Mouse (Mus musculus) MEL (cell line): ENCODE data around the gene Nfix. TPM values are rescaled to one million over a fixed set of nuclear protein-coding genes. Genes with fewer than 3 reads are reported as not detected.

Experiments used
- DNase-seq: peaks from one replicate; pipeline ENCODE4 v3.0.0; 2011; ENCODE audit warnings: low read depth, low spot score
- H3K27ac ChIP-seq: 2 replicates; pipeline ENCODE4 v1.5.1; 2012; ENCODE audit warnings: low read depth, mild to moderate bottlenecking, control low read depth, low read length, moderate library complexity; ENCODE audit not compliant: control insufficient read depth
- H3K27me3 ChIP-seq, 2 experiments: fragments of 150-350 bp in 1 of 2; sonication (generic) in 1 of 2; 2 replicates each; pipeline ENCODE4 v1.6.1; 2012; ENCODE audit warnings: low read length in 2 of 2, mild to moderate bottlenecking in 2 of 2, improper control_type of control experiment in 1 of 2, moderate library complexity in 1 of 2; ENCODE audit not compliant: insufficient read depth in 2 of 2, control insufficient read depth in 1 of 2
- H3K36me3 ChIP-seq, 2 experiments: 2 replicates each; pipeline ENCODE4 v1.6.1; 2012 to 2014; ENCODE audit warnings: low read length in 2 of 2, improper control_type of control experiment in 1 of 2, inconsistent platforms in 1 of 2, mild to moderate bottlenecking in 1 of 2; ENCODE audit not compliant: insufficient read depth in 2 of 2, control insufficient read depth in 1 of 2
- H3K4me1 ChIP-seq, 2 experiments: fragments of 150-350 bp in 1 of 2; sonication (generic) in 1 of 2; 2 replicates each; pipeline ENCODE4 v1.6.1; 2012; ENCODE audit warnings: low read length in 2 of 2, improper control_type of control experiment in 1 of 2, mild to moderate bottlenecking in 1 of 2; ENCODE audit not compliant: insufficient read depth in 2 of 2, control insufficient read depth in 1 of 2
- H3K4me3 ChIP-seq, 2 experiments: fragments of 150-350 bp in 1 of 2; sonication (generic) in 1 of 2; 2 replicates each; pipeline ENCODE4 v1.5.1; 2012; ENCODE audit warnings: low read depth in 2 of 2, low read length in 2 of 2, mild to moderate bottlenecking in 2 of 2, moderate library complexity in 2 of 2, control low read depth in 1 of 2, improper control_type of control experiment in 1 of 2; ENCODE audit not compliant: control insufficient read depth in 1 of 2, insufficient read depth in 1 of 2
- H3K79me2 ChIP-seq: 2 replicates; pipeline ENCODE4 v1.6.1; 2012; ENCODE audit warnings: mild to moderate bottlenecking, low read length, moderate library complexity; ENCODE audit not compliant: control insufficient read depth, poor library complexity, insufficient read depth
- H3K9ac ChIP-seq: 2 replicates; pipeline ENCODE4 v1.6.1; 2012; ENCODE audit warnings: low read depth, mild to moderate bottlenecking, control low read depth, low read length, moderate library complexity; ENCODE audit not compliant: control insufficient read depth, poor library complexity, severe bottlenecking
- H3K9me3 ChIP-seq: fragments of 150-350 bp; sonication (generic); replicated peaks from 2 replicates; pipeline ENCODE4 v1.6.1; 2012; ENCODE audit warnings: mild to moderate bottlenecking, low read length, improper control_type of control experiment, moderate library complexity; ENCODE audit not compliant: insufficient read depth
- BHLHE40 ChIP-seq: IDR thresholded peaks from 2 replicates; pipeline ENCODE4 v1.6.1; 2012; ENCODE audit warnings: low read depth, mild to moderate bottlenecking, inconsistent platforms, low read length, improper control_type of control experiment, borderline replicate concordance
- CHD2 ChIP-seq: IDR thresholded peaks from 2 replicates; pipeline ENCODE4 v1.6.1; 2011; ENCODE audit warnings: low read length, improper control_type of control experiment
- CTCF ChIP-seq, 3 experiments: IDR thresholded peaks in 2 of 3; conservative IDR thresholded peaks in 1 of 3; 2 replicates each; pipeline ENCODE4 v1.5.1; 2011 to 2012; ENCODE audit warnings: low read length in 3 of 3, low read depth in 2 of 3, mild to moderate bottlenecking in 2 of 3, improper control_type of control experiment in 1 of 3, inconsistent platforms in 1 of 3, mixed read lengths in 1 of 3, moderate library complexity in 1 of 3; ENCODE audit not compliant: control insufficient read depth in 1 of 3, insufficient read depth in 1 of 3, poor library complexity in 1 of 3, severe bottlenecking in 1 of 3
- E2F4 ChIP-seq: IDR thresholded peaks from 2 replicates; pipeline ENCODE4 v1.6.1; 2011; ENCODE audit warnings: low read depth, low read length, improper control_type of control experiment, borderline replicate concordance
- ELF1 ChIP-seq: IDR thresholded peaks from 2 replicates; pipeline ENCODE4 v1.6.1; 2014; ENCODE audit warnings: low read depth, mild to moderate bottlenecking, inconsistent platforms, low read length, improper control_type of control experiment, moderate library complexity
- EP300 ChIP-seq, 2 experiments: IDR thresholded peaks; 2 replicates each; pipeline ENCODE4 v1.6.1; 2011; ENCODE audit warnings: improper control_type of control experiment in 2 of 2, low read length in 2 of 2, low read depth in 1 of 2, mild to moderate bottlenecking in 1 of 2
- ETS1 ChIP-seq: IDR thresholded peaks from 2 replicates; pipeline ENCODE4 v1.6.1; 2012; ENCODE audit warnings: low read depth, mild to moderate bottlenecking, inconsistent platforms, low read length, improper control_type of control experiment, moderate library complexity
- GATA1 ChIP-seq: IDR thresholded peaks from 2 replicates; pipeline ENCODE4 v1.6.1; 2011; ENCODE audit warnings: low read depth, low read length, improper control_type of control experiment
- MAFK ChIP-seq: IDR thresholded peaks from 2 replicates; pipeline ENCODE4 v1.6.1; 2011; ENCODE audit warnings: low read depth, mild to moderate bottlenecking, low read length, improper control_type of control experiment, borderline replicate concordance
- MAZ ChIP-seq: IDR thresholded peaks from 2 replicates; pipeline ENCODE4 v1.6.1; 2012; ENCODE audit warnings: low read depth, mild to moderate bottlenecking, inconsistent platforms, low read length, improper control_type of control experiment
- MYB ChIP-seq: IDR thresholded peaks from 2 replicates; pipeline ENCODE4 v1.6.1; 2011; ENCODE audit warnings: mild to moderate bottlenecking, low read depth, low read length, improper control_type of control experiment
- NELFE ChIP-seq: IDR thresholded peaks from 2 replicates; pipeline ENCODE4 v1.6.1; 2011; ENCODE audit warnings: low read depth, low read length, improper control_type of control experiment
- NRF1 ChIP-seq: IDR thresholded peaks from 2 replicates; pipeline ENCODE4 v1.6.1; 2014; ENCODE audit warnings: low read depth, mild to moderate bottlenecking, inconsistent platforms, low read length, improper control_type of control experiment, moderate library complexity; ENCODE audit not compliant: poor library complexity, insufficient read depth, severe bottlenecking
- RAD21 ChIP-seq: IDR thresholded peaks from 2 replicates; pipeline ENCODE4 v1.6.1; 2011; ENCODE audit warnings: mild to moderate bottlenecking, low read depth, low read length, improper control_type of control experiment
- SMC3 ChIP-seq: IDR thresholded peaks from 2 replicates; pipeline ENCODE4 v1.6.1; 2011; ENCODE audit warnings: low read depth, low read length, improper control_type of control experiment
- TAL1 ChIP-seq: IDR thresholded peaks from 2 replicates; pipeline ENCODE4 v1.6.1; 2012; ENCODE audit warnings: mild to moderate bottlenecking, inconsistent platforms, low read length, moderate library complexity, mixed read lengths
- TCF12 ChIP-seq: IDR thresholded peaks from 2 replicates; pipeline ENCODE4 v1.6.1; 2014; ENCODE audit warnings: low read depth, mild to moderate bottlenecking, inconsistent platforms, low read length, improper control_type of control experiment, moderate library complexity
- USF1 ChIP-seq: IDR thresholded peaks from 2 replicates; pipeline ENCODE4 v1.6.1; 2014; ENCODE audit warnings: low read depth, mild to moderate bottlenecking, inconsistent platforms, low read length, improper control_type of control experiment, moderate library complexity
- USF2 ChIP-seq, 2 experiments: IDR thresholded peaks; 2 replicates each; pipeline ENCODE4 v1.6.1; 2011 to 2012; ENCODE audit warnings: improper control_type of control experiment in 2 of 2, low read length in 2 of 2, borderline replicate concordance in 1 of 2, inconsistent platforms in 1 of 2, low read depth in 1 of 2, mild to moderate bottlenecking in 1 of 2; ENCODE audit not compliant: insufficient read depth in 1 of 2
- ZC3H11A ChIP-seq: IDR thresholded peaks from 2 replicates; pipeline ENCODE4 v1.6.1; 2012; ENCODE audit warnings: low read depth, mild to moderate bottlenecking, inconsistent platforms, low read length, improper control_type of control experiment
- ZMIZ1 ChIP-seq: IDR thresholded peaks from 2 replicates; pipeline ENCODE4 v1.6.1; 2012; ENCODE audit warnings: low read depth, mild to moderate bottlenecking, inconsistent platforms, low read length, improper control_type of control experiment, moderate library complexity
- ZNF384 ChIP-seq: IDR thresholded peaks from 2 replicates; pipeline ENCODE4 v1.6.1; 2012; ENCODE audit warnings: low read depth, mild to moderate bottlenecking, inconsistent platforms, low read length, improper control_type of control experiment
- polyA plus RNA-seq, 2 experiments: library from polyadenylated mRNA; stranded (reverse) in 1 of 2; unstranded in 1 of 2; fragments of >175 nt in 1 of 2; fragments of >200 nt in 1 of 2; gene quantifications; 2 replicates each; pipeline versions ENCODE4 v1.2.1 to v1.2.4; 2012; ENCODE audit warnings: low replicate concordance in 2 of 2, low read depth in 1 of 2; ENCODE audit not compliant: insufficient read length in 2 of 2, insufficient read depth in 1 of 2, missing spikeins in 1 of 2
- total RNA-seq: library from RNA; depleted of rRNA; stranded (reverse); fragments of 300-350 nt; gene quantifications from 2 replicates; pipeline ENCODE4 v1.2.3, GENCODE M21; 2012

Gene Nfix
- total and polyA plus RNA-seq, 3 experiments, result 14.4 to 29.1 TPM; not detected in 1

DNA sequence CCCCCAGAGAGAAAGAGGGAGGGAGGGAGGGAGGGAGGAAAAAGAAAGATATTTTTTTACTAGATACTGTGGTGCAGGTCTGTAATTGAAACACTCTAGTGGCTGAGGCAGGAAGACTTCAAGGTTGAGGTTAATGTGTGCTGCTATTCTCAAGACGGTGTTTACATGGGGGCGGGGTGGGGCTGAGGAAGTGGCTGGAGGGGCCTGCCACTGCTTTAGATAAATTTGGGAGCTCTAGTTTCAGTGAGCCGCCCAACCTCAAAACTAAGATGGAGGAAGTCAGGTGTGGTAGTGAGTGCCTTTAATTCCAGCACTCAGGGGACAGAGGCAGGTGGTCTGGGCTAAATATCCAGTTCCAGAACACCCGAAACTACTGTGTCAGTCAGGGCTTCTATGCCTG is 25.5 kb upstream of the Nfix start (continued):
- TF ChIP-seq NRF1, result no peak
- TF ChIP-seq, all 39 proteins: peak for 11

- Histone ChIP-seq H3K27ac (no peak overlapping the region), H3K27me3 (no peaks in the 10 kb centered on the region), H3K9ac (no peak overlapping the region), H3K79me2 (no peaks in the 10 kb centered on the region; the same call in 1 of the 2 replicates), H3K9me3 (no peaks in the 10 kb centered on the region), H3K4me1 (peaks cover 4 to 5% of the 10 kb centered on the region in 2 experiments; a peak in 3 of 4 replicates), H3K36me3 (peaks cover 0 to 6% of the 10 kb centered on the region in 2 experiments; a peak in 1 of 4 replicates), H3K4me3 (no peak overlapping the region)
- TF ChIP-seq RAD21, result peak; percentile 62
- no peak for TF ChIP-seq GATA1
- TF ChIP-seq SMC3, result peak; percentile 67
- TF ChIP-seq ZC3H11A, result peak; percentile 22; the same call in 1 of the 2 replicates
- TF ChIP-seq CTCF (IDR thresholded peaks at IDR 0.05 in 2 of 3, conservative IDR thresholded peaks at IDR 0.05 in 1 of 3; ENCODE audit: control insufficient read depth in 1 of 3, insufficient read depth in 1 of 3, low read depth in 2 of 3, low read length in 3 of 3, poor library complexity in 1 of 3, severe bottlenecking in 1 of 3), result peak; percentile 82 to 93 (median 89)
- DNase-seq, result peak; percentile 88
Measured at GRCm38 (mm10) chr8:84823653-84824052, 23.5 kb upstream of the Nfix start.

- H3K9ac ChIP-seq, result no peak within 1 kb of the TSS
- TF ChIP-seq MAZ (no peak), TCF12 (no peak), GATA1 (no peak), ETS1 (no peak), ZMIZ1 (no peak), MYB (no peak), MAFK (no peak), USF1 (no peak), CHD2 (no peak), ZNF384 (no peak), USF2 (IDR thresholded peaks at IDR 0.05; ENCODE audit: borderline replicate concordance in 1 of 2, insufficient read depth in 1 of 2, low read depth in 1 of 2, low read length in 2 of 2) (no peak), E2F4 (no peak), NELFE (no peak), EP300 (IDR thresholded peaks at IDR 0.05; ENCODE audit: low read depth in 1 of 2, low read length in 2 of 2) (no peak), TAL1 (no peak), BHLHE40 (no peak), ELF1 (no peak), RAD21 (no peak)
- no peaks in the 10 kb centered on the region for H3K9me3 ChIP-seq
Measured at GRCm38 (mm10) chr8:84822723-84823122, 22.6 kb upstream of the Nfix start, which contains the start of gene Dand5. Dand5 (minus strand) TSS chr8:84822823.

More at GRCm38 (mm10) chr8:84822723-84823122, 22.6 kb upstream of the Nfix start, which contains the start of gene Dand5:
- no peaks in the 10 kb centered on the region for H3K27me3 ChIP-seq
- H3K4me1 ChIP-seq, result peaks cover 4 to 5% of the 10 kb centered on the region in 2 experiments; a peak in 3 of 4 replicates
- no peak within 1 kb of the TSS for H3K4me3 ChIP-seq
- DNase-seq, result no peak
- H3K27ac ChIP-seq, result no peak within 1 kb of the TSS
- H3K36me3 ChIP-seq, result peaks cover 0 to 6% of the 10 kb centered on the region in 2 experiments; a peak in 1 of 4 replicates
- H3K79me2 ChIP-seq, result no peaks in the 10 kb centered on the region; the same call in 1 of the 2 replicates
